ENCODE assay signal across 8 mouse cellular contexts in genomic region chr15:77152336-77153087, GRCm38 (mm10).
A peak's percentile ranks its signal among the peaks of the same experiment; 100 is the strongest.
DNase-seq lines count a peak whose midpoint lies in the region; ATAC-seq lines count a peak whose summit lies in the region.

No protein-coding gene starts in this region.

- H3K9me3 ChIP-seq in forebrain, embryonic 14.5 days (replicated peaks; ENCODE audit: control insufficient read depth, low read length) = no peaks in the 10 kb centered on the region
- no peaks in the 10 kb centered on the region for H3K9me3 ChIP-seq in midbrain, embryonic 12.5 days

- WGBS in forebrain, embryonic 14.5 days = 4% methylated on average over 19 of the region's 19 CpGs
- WGBS in midbrain, embryonic 12.5 days = under 1% methylated on average over 19 of the region's 19 CpGs

- H3K36me3 ChIP-seq in forebrain, embryonic 14.5 days (ENCODE audit: control insufficient read depth, insufficient read depth, low read length) = no peaks in the 10 kb centered on the region
- peaks cover 2% of the 10 kb centered on the region; the same call in 1 of the 2 replicates for H3K36me3 ChIP-seq in midbrain, embryonic 12.5 days

- peak overlapping the region; percentile 85 for H3K4me2 ChIP-seq in forebrain, embryonic 14.5 days (ENCODE audit: low read length)
- H3K4me2 ChIP-seq in midbrain, embryonic 12.5 days (replicated peaks) = peak overlapping the region; percentile 63

- no peak for ATAC-seq in forebrain, embryonic 14.5 days
- ATAC-seq in midbrain, embryonic 12.5 days (ENCODE audit: low FRiP score, low read depth) = no peak

- H3K4me1 ChIP-seq in forebrain, embryonic 14.5 days (ENCODE audit: control insufficient read depth, insufficient read depth, low read length) = peaks cover 32% of the 10 kb centered on the region
- H3K4me1 ChIP-seq in midbrain, embryonic 12.5 days = peaks cover 44% of the 10 kb centered on the region

- H3K27me3 ChIP-seq in forebrain, embryonic 14.5 days (replicated peaks; ENCODE audit: control insufficient read depth, insufficient read depth, low read length) = no peaks in the 10 kb centered on the region
- H3K27me3 ChIP-seq in midbrain, embryonic 12.5 days = no peaks in the 10 kb centered on the region

- H3K4me3 ChIP-seq in forebrain, embryonic 14.5 days (ENCODE audit: low read depth, low read length) = peak overlapping the region; percentile 64
- H3K4me3 ChIP-seq in midbrain, embryonic 12.5 days = peak overlapping the region; percentile 56

- H3K9ac ChIP-seq in forebrain, embryonic 14.5 days (ENCODE audit: low read length) = peak overlapping the region; percentile 87
- H3K9ac ChIP-seq in midbrain, embryonic 12.5 days (replicated peaks) = peak overlapping the region; percentile 77

- DNase-seq in layer of hippocampus, adult 11-12 months (ENCODE audit: low spot score) = peak; percentile 48
- no peak for DNase-seq in layer of hippocampus, adult 9-10 months (ENCODE audit: low spot score)
- DNase-seq in brain, adult 2 months (ENCODE audit: low read depth, low spot score) = peak; percentile 88
- DNase-seq in forebrain, embryonic 14.5 days (ENCODE audit: low spot score) = peak; percentile 42
- DNase-seq in kidney, postnatal 25 days = peak; percentile 16 to 45
- no peak for DNase-seq in spleen, adult 18-20 months
- DNase-seq in urinary bladder, adult 18-20 months (ENCODE audit: low spot score in 2 of 2) = no peak

- peak overlapping the region; percentile 95 for H3K27ac ChIP-seq in forebrain, embryonic 14.5 days (ENCODE audit: low read depth, low read length)
- peak overlapping the region; percentile 95 for H3K27ac ChIP-seq in midbrain, embryonic 12.5 days (replicated peaks)

Comparison
In these comparisons a context has a peak if more than half of its experiments do, and no peak if none do; other contexts are left out.
1. DNase-seq: peak in layer of hippocampus, adult 11-12 months (single experiment), brain, adult 2 months (single experiment), forebrain, embryonic 14.5 days (single experiment) and kidney, postnatal 25 days (2 of 2); none in layer of hippocampus, adult 9-10 months (single experiment), spleen, adult 18-20 months (0 of 2) and urinary bladder, adult 18-20 months (0 of 2).